In genomic region chr13:53156282-53156681, GRCm38 (mm10) we compare ENCODE assay signal across 26 mouse cellular contexts.
DNase-seq lines count a peak whose midpoint lies in the region; ATAC-seq lines count a peak whose summit lies in the region.
"Had no signal": no experiment of that assay in that cellular context is flagged by ENCODE, and none has a peak within 500 bp of the region (broad histone marks: within the 10 kb centered on the region; RNA-seq: fewer than 3 reads in every experiment).

No protein-coding gene starts in this region.

- H3K4me3 ChIP-seq in heart, embryonic 11.5 days (ENCODE audit: low read depth, low read length), result no peak overlapping the region
- no peak overlapping the region for H3K4me3 ChIP-seq in heart, embryonic 16.5 days (ENCODE audit: low read length)
- no peak overlapping the region for H3K4me3 ChIP-seq in intestine, embryonic 16.5 days (ENCODE audit: low read length)
- H3K4me3 ChIP-seq: erythroblast, embryonic 14.5 days; forebrain, embryonic 13.5 days; hindbrain, embryonic 12.5 days; kidney, embryonic 15.5 days; left cerebral cortex, adult 2 months; liver, embryonic 12.5 days; midbrain, embryonic 10.5 days; midbrain, embryonic 15.5 days had no signal

- ATAC-seq in heart, embryonic 11.5 days (replicated peaks; ENCODE audit: insufficient number of reproducible peaks, low FRiP score, low TSS enrichment), result 0 out of 2 replicates have a peak, but pooled peaks have one; percentile 47
- ATAC-seq in heart, embryonic 16.5 days (replicated peaks; ENCODE audit: extremely low read depth, insufficient read depth, low FRiP score), result peak; percentile 59
- no peak for ATAC-seq in intestine, embryonic 16.5 days
- ATAC-seq: forebrain, embryonic 13.5 days; hindbrain, postnatal 0 days; liver, embryonic 12.5 days; liver, postnatal 0 days; midbrain, embryonic 15.5 days had no signal

- H3K4me2 ChIP-seq in heart, embryonic 11.5 days, result peak overlapping the region; percentile 4; the same call in 1 of the 2 replicates
- 0 out of 2 replicates have a peak overlapping the region, but pooled peaks have one; percentile 5 for H3K4me2 ChIP-seq in heart, embryonic 16.5 days (ENCODE audit: low read depth, low read length)
- H3K4me2 ChIP-seq in intestine, embryonic 16.5 days (ENCODE audit: low read depth, low read length), result no peak overlapping the region
- H3K4me2 ChIP-seq: forebrain, embryonic 13.5 days; hindbrain, embryonic 12.5 days; kidney, embryonic 15.5 days; liver, embryonic 12.5 days; midbrain, embryonic 15.5 days had no signal

- 44% methylated on average over 6 of the region's 6 CpGs for WGBS in heart, embryonic 11.5 days (ENCODE audit: insufficient replicate concordance)
- 49% methylated on average over 6 of the region's 6 CpGs for WGBS in heart, embryonic 16.5 days
- WGBS in intestine, embryonic 16.5 days, result 68% methylated on average over 6 of the region's 6 CpGs

- peaks cover 68% of the 10 kb centered on the region for H3K4me1 ChIP-seq in heart, embryonic 11.5 days (ENCODE audit: control insufficient read depth, insufficient read depth, low read length)
- H3K4me1 ChIP-seq in heart, embryonic 16.5 days (ENCODE audit: control insufficient read depth, insufficient read depth, low read length), result peaks cover 63% of the 10 kb centered on the region
- peaks cover 21% of the 10 kb centered on the region for H3K4me1 ChIP-seq in intestine, embryonic 16.5 days (ENCODE audit: control insufficient read depth, insufficient read depth, low read length)
- H3K4me1 ChIP-seq: liver, embryonic 12.5 days had no signal

- intact Hi-C loops in heart, postnatal 14 days (cut with DNase I), result no loop called here
- intact Hi-C loops in heart, postnatal 10 days (cut with DNase I), result no loop called here
- intact Hi-C loops in left cerebral cortex, postnatal 14 days (cut with DNase I), result no loop called here

- no peaks in the 10 kb centered on the region for H3K9me3 ChIP-seq in heart, embryonic 11.5 days (replicated peaks; ENCODE audit: control insufficient read depth, low read length)
- no peaks in the 10 kb centered on the region for H3K9me3 ChIP-seq in heart, embryonic 16.5 days (replicated peaks; ENCODE audit: control insufficient read depth, low read length)
- H3K9me3 ChIP-seq in intestine, embryonic 16.5 days (ENCODE audit: control insufficient read depth, low read length), result no peaks in the 10 kb centered on the region
- H3K9me3 ChIP-seq: forebrain, embryonic 13.5 days; hindbrain, embryonic 12.5 days; kidney, embryonic 15.5 days; liver, embryonic 12.5 days; midbrain, embryonic 10.5 days; midbrain, embryonic 15.5 days had no signal

- H3K9ac ChIP-seq in heart, embryonic 11.5 days (ENCODE audit: low read depth, low read length), result peak overlapping the region; percentile 54; the same call in 1 of the 2 replicates
- H3K9ac ChIP-seq in heart, embryonic 16.5 days (ENCODE audit: low read length), result peak overlapping the region; percentile 40; the same call in 1 of the 2 replicates
- no peak overlapping the region for H3K9ac ChIP-seq in intestine, embryonic 16.5 days (ENCODE audit: low read depth, low read length)
- H3K9ac ChIP-seq: forebrain, embryonic 13.5 days; hindbrain, embryonic 12.5 days; kidney, embryonic 15.5 days; liver, embryonic 12.5 days; liver, postnatal 0 days; midbrain, embryonic 15.5 days had no signal

- no peak for DNase-seq in heart, postnatal 14 days
- DNase-seq in heart, adult 8-10 months (ENCODE audit: low spot score), result no peak
- peak; percentile 14 to 19 for DNase-seq in heart, postnatal 10 days
- no peak for DNase-seq in left cerebral cortex, postnatal 14 days (ENCODE audit: low spot score in 2 of 2)
- DNase-seq in left cerebral cortex, adult 8-10 months (ENCODE audit: low spot score in 2 of 2), result no peak
- DNase-seq: adrenal gland, postnatal 14 days; cerebellum, adult 18-20 months; gastrocnemius, postnatal 10 days; kidney, adult 18-20 months; kidney, postnatal 25 days; liver, postnatal 0 days; lung, postnatal 14 days; right cerebral cortex, postnatal 25 days; thymus, postnatal 4 days had no signal

- peak overlapping the region; percentile 95 for H3K27ac ChIP-seq in heart, embryonic 11.5 days (ENCODE audit: low read depth, low read length)
- peak overlapping the region; percentile 94 for H3K27ac ChIP-seq in heart, embryonic 16.5 days (ENCODE audit: low read length)
- H3K27ac ChIP-seq in intestine, embryonic 16.5 days (ENCODE audit: low read length), result peak overlapping the region; percentile 60
- H3K27ac ChIP-seq: forebrain, embryonic 13.5 days; hindbrain, embryonic 12.5 days; hindbrain, postnatal 0 days; kidney, embryonic 15.5 days; left cerebral cortex, adult 2 months; liver, embryonic 12.5 days; midbrain, embryonic 10.5 days; midbrain, embryonic 15.5 days had no signal

- no peaks in the 10 kb centered on the region for H3K27me3 ChIP-seq in heart, embryonic 11.5 days (ENCODE audit: control insufficient read depth, insufficient read depth, low read length)
- H3K27me3 ChIP-seq in heart, embryonic 16.5 days (ENCODE audit: control insufficient read depth, insufficient read depth, low read length), result no peaks in the 10 kb centered on the region
- H3K27me3 ChIP-seq in intestine, embryonic 16.5 days (replicated peaks; ENCODE audit: control insufficient read depth, insufficient read depth, low read length), result no peaks in the 10 kb centered on the region
- H3K27me3 ChIP-seq: forebrain, embryonic 13.5 days; hindbrain, embryonic 12.5 days; liver, embryonic 12.5 days; midbrain, embryonic 15.5 days had no signal

- H3K36me3 ChIP-seq in heart, embryonic 11.5 days (ENCODE audit: control insufficient read depth, insufficient read depth, low read length), result no peaks in the 10 kb centered on the region
- H3K36me3 ChIP-seq in heart, embryonic 16.5 days (ENCODE audit: control insufficient read depth, insufficient read depth), result no peaks in the 10 kb centered on the region
- H3K36me3 ChIP-seq in intestine, embryonic 16.5 days (ENCODE audit: control insufficient read depth, insufficient read depth, low read length), result no peaks in the 10 kb centered on the region
- H3K36me3 ChIP-seq: hindbrain, embryonic 12.5 days; kidney, embryonic 15.5 days; liver, embryonic 12.5 days; midbrain, embryonic 10.5 days; midbrain, embryonic 15.5 days had no signal

Comparison
In these comparisons a context has a peak if more than half of its experiments do, and no peak if none do; other contexts are left out.
1. DNase-seq: peak in heart, postnatal 10 days (2 of 2); none in heart, postnatal 14 days (0 of 2), heart, adult 8-10 months (single experiment), left cerebral cortex, postnatal 14 days (0 of 2) and left cerebral cortex, adult 8-10 months (0 of 2).
2. Peak in every context shown above with its lines, with median percentiles within 50 percentile points of each other: H3K27ac ChIP-seq.